Mouse (Mus musculus): ENCODE results near the gene Notch1.

DNA sequence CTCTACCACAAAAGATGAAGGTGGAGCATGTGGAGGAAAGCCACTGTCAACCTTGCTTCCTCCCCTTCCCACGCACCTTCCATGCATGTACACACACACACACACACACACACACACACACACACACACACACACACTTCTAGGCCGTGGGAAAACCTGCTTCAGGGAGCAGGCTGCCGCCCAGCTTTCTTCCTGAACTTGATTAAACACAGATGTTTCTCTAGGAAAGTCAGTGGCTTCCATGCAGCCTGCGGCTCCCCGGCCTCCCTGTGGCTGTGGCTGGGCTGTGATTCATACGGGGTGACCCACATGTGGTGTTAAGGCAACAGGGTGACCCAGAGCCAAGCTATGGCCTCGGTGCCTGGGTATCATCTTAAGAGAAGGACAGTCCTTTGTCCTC, 22.1 kb downstream of the Notch1 start:
- TF ChIP-seq CTCF (IDR thresholded peaks at IDR 0.05) (no peak; the same call in 1 of the 2 replicates), EP300 (IDR thresholded peaks at IDR 0.05) (0 out of 2 replicates have a peak, but pooled peaks have one; percentile 24)

Data from lung, postnatal 0 days (tissue).